Mouse (Mus musculus): ENCODE measurements at regions not wholly inside any gene's neighbourhood (a gene's known extent, or its start where the extent isn't known, plus 50 kb on each side); places are given as distances from the start of the nearest gene placed in this dataset.

GRCm38 (mm10) chr12:77529414-77529813 is 291.5 kb downstream of the Fut8 start:
- TF ChIP-seq POLR2A (IDR thresholded peaks at IDR 0.05; ENCODE audit: low read depth, low read length): no peak
- no peak for TF ChIP-seq CTCF (conservative IDR thresholded peaks at IDR 0.05; ENCODE audit: insufficient read depth, insufficient read length, low read depth, low read length)
